24 mouse cellular contexts compared by ENCODE assay signal in the genomic region with DNA sequence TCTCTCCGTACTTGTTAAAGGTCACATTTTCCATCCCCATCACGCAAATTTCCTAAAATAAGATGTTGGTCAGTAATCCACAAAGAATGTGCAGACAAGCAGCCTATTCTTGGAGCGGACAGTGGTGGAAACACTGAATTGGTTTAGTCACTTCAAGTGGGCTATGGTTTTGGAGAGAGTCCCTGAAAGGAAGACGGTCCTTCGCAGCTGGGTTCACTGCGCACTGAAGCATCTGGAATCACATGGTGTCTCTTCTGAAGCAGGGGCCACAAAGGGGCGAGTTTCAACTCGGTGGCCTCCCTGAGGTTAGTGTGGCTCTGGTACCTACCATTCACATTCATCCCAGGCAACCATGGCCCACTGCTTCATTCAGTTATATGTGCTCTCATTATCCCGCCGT.
"Had no signal": no experiment of that assay in that cellular context is flagged by ENCODE, and none has a peak within 500 bp of the region (broad histone marks: within the 10 kb centered on the region; RNA-seq: fewer than 3 reads in every experiment).

No protein-coding gene starts in this region.

- H3K27ac ChIP-seq: embryonic facial prominence, embryonic 10.5 days; embryonic facial prominence, embryonic 12.5 days; embryonic facial prominence, embryonic 13.5 days; embryonic facial prominence, embryonic 15.5 days; forebrain, embryonic 10.5 days; forebrain, embryonic 12.5 days; forebrain, embryonic 13.5 days; forebrain, embryonic 15.5 days; gastrocnemius, adult 2 months; heart, adult 2 months had no signal

- DNase-seq: cerebellum, adult 9-10 months; cerebellum, adult 9-11 months; cerebellum, postnatal 10 days; cerebellum, postnatal 14 days; cerebellum, postnatal 25 days; cerebellum, postnatal 36 days; embryo, embryonic 11 days; forebrain, postnatal 0 days; gastrocnemius, adult 2 months; gastrocnemius, postnatal 10 days; gastrocnemius, postnatal 14 days; gastrocnemius, postnatal 25 days; gastrocnemius, postnatal 36 days; heart, adult 18-20 months; heart, adult 2 months had no signal

- H3K9ac ChIP-seq: embryonic facial prominence, embryonic 12.5 days; embryonic facial prominence, embryonic 13.5 days; embryonic facial prominence, embryonic 15.5 days; forebrain, embryonic 12.5 days; forebrain, embryonic 13.5 days; forebrain, embryonic 15.5 days; forebrain, postnatal 0 days had no signal

- H3K9me3 ChIP-seq: embryonic facial prominence, embryonic 10.5 days; embryonic facial prominence, embryonic 12.5 days; embryonic facial prominence, embryonic 13.5 days; embryonic facial prominence, embryonic 15.5 days; forebrain, embryonic 12.5 days; forebrain, embryonic 13.5 days; forebrain, embryonic 15.5 days had no signal

- H3K27me3 ChIP-seq: embryonic facial prominence, embryonic 12.5 days; embryonic facial prominence, embryonic 13.5 days; embryonic facial prominence, embryonic 15.5 days; forebrain, embryonic 12.5 days; forebrain, embryonic 15.5 days had no signal

- H3K4me1 ChIP-seq: embryonic facial prominence, embryonic 10.5 days; embryonic facial prominence, embryonic 12.5 days; embryonic facial prominence, embryonic 13.5 days; embryonic facial prominence, embryonic 15.5 days had no signal

- H3K4me3 ChIP-seq: embryonic facial prominence, embryonic 10.5 days; embryonic facial prominence, embryonic 12.5 days; embryonic facial prominence, embryonic 13.5 days; embryonic facial prominence, embryonic 15.5 days; erythroblast, embryonic 14.5 days; forebrain, embryonic 10.5 days; forebrain, embryonic 12.5 days; forebrain, embryonic 13.5 days; forebrain, embryonic 15.5 days; gastrocnemius, adult 2 months; heart, adult 2 months had no signal

- H3K4me2 ChIP-seq: embryonic facial prominence, embryonic 12.5 days; embryonic facial prominence, embryonic 13.5 days; embryonic facial prominence, embryonic 15.5 days; forebrain, embryonic 12.5 days; forebrain, embryonic 13.5 days; forebrain, embryonic 15.5 days had no signal
